Mouse (Mus musculus) liver, embryonic 14.5 days (tissue): ENCODE data around the gene Dixdc1. TPM values are rescaled to one million over a fixed set of nuclear protein-coding genes. Genes with fewer than 3 reads are reported as not detected.
A peak's percentile ranks its signal among the peaks of the same experiment; 100 is the strongest.
"Not testable (repeated sequence)": the region's sequence is repeated elsewhere in the genome, so short reads cannot be mapped to it uniquely, and the experiment has no call there.

Experiments used
- ATAC-seq: fragments of 200-750 bp; cut with Nextera tagmentation; 2 replicates; pipeline ENCODE4 v1.8.0; 2017; ENCODE audit warnings: moderate number of reproducible peaks, mild to moderate bottlenecking, moderate library complexity; ENCODE audit not compliant: insufficient read depth
- DNase-seq, 3 experiments: peaks; one replicate each; pipeline ENCODE4 v3.0.0-alpha.2; 2012 to 2013; ENCODE audit warnings: low read depth in 3 of 3, low spot score in 3 of 3
- H3K27ac ChIP-seq: fragments of 300-500 bp; sonication (generic); 2 replicates; pipeline ENCODE4 v1.5.1; 2014; ENCODE audit warnings: moderate library complexity, mild to moderate bottlenecking, control low read depth, inconsistent platforms
- H3K27me3 ChIP-seq: fragments of 300-500 bp; sonication (generic); 2 replicates; pipeline ENCODE4 v1.6.1; 2014; ENCODE audit warnings: mild to moderate bottlenecking, low read length, moderate library complexity; ENCODE audit not compliant: control insufficient read depth, insufficient read depth
- H3K36me3 ChIP-seq: fragments of 300-500 bp; sonication (generic); replicated peaks from 2 replicates; pipeline ENCODE4 v1.6.1; 2014; ENCODE audit warnings: low read depth; ENCODE audit not compliant: control insufficient read depth, insufficient read depth
- H3K4me1 ChIP-seq, 2 experiments: fragments of 200-500 bp in 1 of 2; fragments of 300-500 bp in 1 of 2; sonication (generic) in 1 of 2; replicated peaks; 2 replicates each; pipeline ENCODE4 v1.6.1; 2012 to 2014; ENCODE audit warnings: antibody characterized with exemption in 1 of 2, inconsistent platforms in 1 of 2, low read length in 1 of 2; ENCODE audit not compliant: control insufficient read depth in 2 of 2, insufficient read depth in 2 of 2
- H3K4me2 ChIP-seq: fragments of 300-500 bp; sonication (generic); 2 replicates; pipeline ENCODE4 v1.6.1; 2014; ENCODE audit warnings: low read depth, mild to moderate bottlenecking, control low read depth, moderate library complexity
- H3K4me3 ChIP-seq, 2 experiments: fragments of 200-500 bp in 1 of 2; fragments of 300-500 bp in 1 of 2; sonication (generic) in 1 of 2; 2 replicates each; pipeline ENCODE4 v1.5.1; 2012 to 2014; ENCODE audit warnings: low read depth in 2 of 2, low read length in 2 of 2, mild to moderate bottlenecking in 2 of 2, control low read depth in 1 of 2, inconsistent platforms in 1 of 2, moderate library complexity in 1 of 2; ENCODE audit not compliant: insufficient read depth in 1 of 2
- H3K9ac ChIP-seq: fragments of 300-500 bp; sonication (generic); replicated peaks from 2 replicates; pipeline ENCODE4 v1.6.1; 2014; ENCODE audit warnings: mild to moderate bottlenecking, control low read depth, moderate library complexity
- H3K9me3 ChIP-seq: fragments of 300-500 bp; sonication (generic); 2 replicates; pipeline ENCODE4 v1.6.1; 2016; ENCODE audit warnings: low read length, mixed read lengths; ENCODE audit not compliant: control insufficient read depth
- CTCF ChIP-seq: IDR thresholded peaks from 2 replicates; pipeline ENCODE4 v1.5.1; 2016; ENCODE audit warnings: antibody characterized with exemption, low read depth, control low read depth
- EP300 ChIP-seq: IDR thresholded peaks from 2 replicates; pipeline ENCODE4 v1.6.1; 2016; ENCODE audit warnings: antibody characterized with exemption, low read depth
- WGBS: fragments of 180-500 bp; shearing (Covaris S2); extraction: QIAGEN DNeasy Blood & Tissue Kit; methylation state at CpG from one replicate; pipeline ENCODE4 v1.1.7; 2014; ENCODE audit not compliant: insufficient replicate concordance; 5-methylcytosine and 5-hydroxymethylcytosine counted together
- polyA plus RNA-seq, 2 experiments: library from polyadenylated mRNA; depleted of rRNA in 1 of 2; stranded (reverse) in 1 of 2; unstranded in 1 of 2; fragments of >200 nt; fragmentation: Nextera tagmentation in 1 of 2; extraction: Ambion mirVana in 1 of 2; gene quantifications; 2 replicates each; pipeline versions ENCODE4 v1.2.1 to v1.2.3; 2012 to 2014

The Dixdc1 gene
- polyA plus RNA-seq, 2 experiments, result 0.56 to 0.84 TPM

DNA sequence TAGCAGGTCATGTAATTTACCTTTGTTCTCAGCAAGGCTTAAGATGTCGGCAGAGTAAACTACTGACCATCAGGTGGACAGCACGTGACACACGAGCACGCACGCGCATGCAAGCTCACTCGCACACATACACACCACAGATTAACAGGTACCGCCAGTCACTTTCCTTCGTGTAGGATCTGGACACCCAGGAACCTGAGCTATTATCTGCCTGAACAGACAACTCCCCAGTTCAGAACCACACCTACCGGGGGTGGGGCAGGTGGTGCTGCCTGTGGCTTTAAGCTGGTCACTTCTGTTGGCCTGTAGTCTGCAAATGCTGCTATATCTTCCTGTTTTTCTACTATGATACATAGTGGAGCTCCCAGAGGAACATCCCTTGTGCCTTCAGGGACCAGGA, 88.8 kb downstream of the Dixdc1 start:
- peak; percentile 82 for ATAC-seq

DNA sequence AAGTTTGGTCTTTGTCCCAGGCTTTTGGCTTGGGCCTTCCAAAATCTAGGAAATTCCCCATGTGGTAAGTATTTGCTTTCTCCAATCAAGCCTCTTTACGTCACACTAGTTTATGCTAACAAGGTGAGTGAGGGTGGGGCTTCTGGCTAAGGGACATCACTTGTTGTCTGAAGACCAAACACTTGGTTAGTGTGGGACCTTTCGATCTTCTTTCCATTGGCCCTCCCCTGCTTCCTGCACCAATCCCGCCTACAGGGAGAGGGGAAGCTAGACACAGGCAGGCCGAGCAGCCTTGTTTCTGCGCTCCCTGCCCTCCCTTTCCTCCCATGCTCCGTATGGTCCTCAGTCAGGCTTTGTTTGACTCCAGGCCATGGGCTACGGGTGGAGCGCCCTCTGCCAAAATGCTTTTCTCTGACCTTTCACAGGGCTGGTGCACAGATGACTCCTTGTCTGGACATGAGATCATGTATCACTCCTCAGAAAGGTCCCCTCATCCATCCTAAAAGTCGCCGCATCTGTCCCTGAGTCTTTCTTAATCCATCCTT, 92.4 kb downstream of the Dixdc1 start:
- Histone ChIP-seq H3K4me2 (no peak overlapping the region), H3K4me1 (peaks cover 6 to 8% of the 10 kb centered on the region in 2 experiments), H3K36me3 (peaks cover 47% of the 10 kb centered on the region), H3K9me3 (no peaks in the 10 kb centered on the region), H3K4me3 (no peak overlapping the region), H3K27ac (no peak overlapping the region), H3K9ac (no peak overlapping the region), H3K27me3 (no peaks in the 10 kb centered on the region)
- no peak for DNase-seq
- no peak for ATAC-seq
- TF ChIP-seq CTCF, result no peak
- TF ChIP-seq EP300, result no peak
- 78% methylated on average over 10 of the region's 10 CpGs for WGBS

More for the DNA sequence above, 88.8 kb downstream of the Dixdc1 start:
- TF ChIP-seq EP300 (no peak), CTCF (no peak)
- no peaks in the 10 kb centered on the region for H3K27me3 ChIP-seq
- H3K27ac ChIP-seq, result no peak overlapping the region; the same call in 1 of the 2 replicates
- peak overlapping the region; percentile 13 for H3K4me2 ChIP-seq
- H3K36me3 ChIP-seq, result peaks cover 29% of the 10 kb centered on the region
- H3K4me3 ChIP-seq, result no peak overlapping the region
- WGBS, result 51% methylated on average over 10 of the region's 10 CpGs
- H3K9me3 ChIP-seq, result no peaks in the 10 kb centered on the region
- peaks cover 6 to 8% of the 10 kb centered on the region in 2 experiments for H3K4me1 ChIP-seq
- peak in 1 of 3 experiments; percentile 46 for DNase-seq
- no peak overlapping the region for H3K9ac ChIP-seq

DNA sequence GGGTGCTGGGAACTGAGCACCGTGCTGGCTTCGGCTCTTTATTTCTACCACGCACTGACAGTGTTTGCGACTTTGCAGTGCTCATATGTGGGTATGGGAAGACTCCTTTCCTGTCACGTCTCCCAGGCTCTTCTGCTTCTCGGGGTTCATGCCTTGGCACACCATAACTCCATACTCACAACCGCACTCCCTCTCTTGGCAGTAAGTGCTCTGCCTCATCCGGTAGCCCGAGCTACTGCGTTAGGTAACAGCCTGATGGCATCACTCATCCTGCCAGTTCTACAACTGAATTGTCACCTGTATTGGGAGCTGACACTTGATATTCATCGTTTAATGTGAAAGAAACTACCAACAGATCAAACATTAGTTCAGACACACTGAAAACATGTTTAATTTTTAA, 105.0 kb downstream of the Dixdc1 start:
- Histone ChIP-seq H3K27me3 (no peaks in the 10 kb centered on the region), H3K4me3 (no peak overlapping the region), H3K9me3 (no peaks in the 10 kb centered on the region), H3K9ac (no peak overlapping the region), H3K36me3 (peaks cover 15% of the 10 kb centered on the region), H3K27ac (no peak overlapping the region), H3K4me2 (no peak overlapping the region), H3K4me1 (no peaks in the 10 kb centered on the region; a peak in 1 of 4 replicates)
- DNase-seq (no peak), ATAC-seq (no peak)
- no peak for TF ChIP-seq EP300
- no peak for TF ChIP-seq CTCF
- WGBS, result 83% methylated on average over 11 of the region's 11 CpGs

DNA sequence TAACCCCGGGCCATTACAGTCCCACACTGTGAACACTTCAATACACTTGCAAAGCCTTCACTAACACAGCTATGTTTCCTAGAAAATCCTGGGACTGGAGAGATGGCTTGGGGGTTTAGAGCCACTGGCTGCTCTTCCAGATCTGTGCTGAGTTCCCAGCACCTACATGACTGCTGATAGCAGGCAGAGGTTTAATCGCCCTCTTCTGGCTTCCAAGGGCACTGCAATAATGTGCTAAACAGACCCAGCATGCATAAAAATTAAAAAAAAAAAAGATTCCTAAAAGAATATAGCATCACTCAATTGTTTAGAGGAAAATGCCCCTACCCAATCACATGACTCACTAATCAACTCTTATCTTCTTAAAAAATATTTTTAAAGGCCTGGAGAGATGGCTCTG, 106.3 kb downstream of the Dixdc1 start:
- Histone ChIP-seq H3K9me3 (no peaks in the 10 kb centered on the region), H3K9ac (no peak overlapping the region), H3K27ac (no peak overlapping the region), H3K36me3 (peaks cover 15% of the 10 kb centered on the region), H3K4me1 (no peaks in the 10 kb centered on the region; a peak in 1 of 4 replicates), H3K4me3 (no peak overlapping the region), H3K27me3 (no peaks in the 10 kb centered on the region), H3K4me2 (no peak overlapping the region)
- WGBS, result 46% methylated on average over 2 of the region's 2 CpGs
- DNase-seq, result no peak
- no peak for ATAC-seq
- TF ChIP-seq CTCF (peak; percentile 56), EP300 (no peak)

DNA sequence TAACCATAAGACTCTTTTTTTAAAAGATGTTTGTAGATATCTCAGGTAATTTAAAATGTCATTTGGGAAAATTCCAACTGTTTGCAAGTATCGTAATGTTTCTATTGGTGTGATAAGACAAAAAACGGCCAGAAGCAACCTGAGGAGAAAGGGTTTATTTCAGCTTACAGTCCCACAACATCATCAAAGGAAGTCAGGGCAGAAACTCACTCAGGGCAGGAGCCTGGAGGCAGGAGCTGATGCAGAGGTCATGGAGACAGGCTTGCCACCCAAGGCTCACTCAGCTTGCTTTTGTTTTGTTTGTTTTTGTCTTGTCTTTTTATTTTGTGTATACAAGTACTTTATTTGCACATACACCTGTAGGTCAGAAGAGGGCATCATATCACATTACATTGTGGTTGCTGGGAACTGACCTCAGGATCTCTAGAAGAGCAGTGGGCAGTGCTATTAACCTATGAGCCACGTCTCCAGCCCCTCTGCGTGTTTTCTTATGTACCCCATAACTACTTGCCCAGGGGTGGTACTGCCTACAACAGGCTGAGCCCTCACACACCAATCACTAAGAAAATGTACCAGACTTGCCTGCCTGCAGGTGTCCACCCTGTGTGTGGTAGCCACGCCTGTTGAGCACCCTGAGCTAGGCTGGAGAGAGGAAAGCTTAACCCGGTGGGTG, 107.2 kb downstream of the Dixdc1 start:
- ATAC-seq (no peak), DNase-seq (no peak)
- Histone ChIP-seq H3K9me3 (no peaks in the 10 kb centered on the region), H3K4me2 (no peak overlapping the region), H3K27me3 (no peaks in the 10 kb centered on the region), H3K4me3 (no peak overlapping the region), H3K27ac (no peak overlapping the region), H3K36me3 (peaks cover 13% of the 10 kb centered on the region), H3K4me1 (no peaks in the 10 kb centered on the region; a peak in 1 of 4 replicates), H3K9ac (no peak overlapping the region)
- 69% methylated on average over 6 of the region's 6 CpGs for WGBS
- TF ChIP-seq CTCF (peak; percentile 15; the same call in 1 of the 2 replicates), EP300 (no peak)

DNA sequence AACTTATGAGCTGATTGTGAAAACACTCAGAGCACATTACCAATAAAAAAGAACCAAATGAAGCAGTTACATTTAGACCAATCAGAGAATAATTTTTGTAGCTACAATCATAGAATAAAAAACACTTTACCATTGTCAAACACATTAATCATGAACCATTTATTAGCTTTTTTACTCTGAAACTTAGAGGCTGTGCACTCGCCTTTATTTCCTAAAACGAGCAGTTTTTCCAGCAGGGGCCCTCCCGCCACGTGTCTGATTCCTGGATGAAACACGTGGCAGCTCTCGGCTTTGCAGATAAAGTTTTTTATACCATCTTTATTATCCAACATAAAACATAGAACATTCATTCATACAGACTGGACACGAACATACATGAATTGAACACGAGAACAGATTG, 108.4 kb downstream of the Dixdc1 start:
- H3K4me1 ChIP-seq, DNase-seq, ATAC-seq, H3K9me3 ChIP-seq, H3K36me3 ChIP-seq, H3K4me2 ChIP-seq, H3K27ac ChIP-seq, H3K4me3 ChIP-seq, H3K27me3 ChIP-seq, H3K9ac ChIP-seq: not testable (repeated sequence)
- 73% methylated on average over 6 of the region's 8 CpGs for WGBS
